Mouse (Mus musculus) left cerebral cortex, adult 18-20 months (tissue): Measurements from ENCODE around the gene Gm10645. TPM values are rescaled to one million over a fixed set of nuclear protein-coding genes. Genes with fewer than 3 reads are reported as not detected.

Experiments used
- DNase-seq, 2 experiments: peaks; one replicate each; pipeline ENCODE4 v3.0.0; 2021 to 2022; ENCODE audit warnings: low spot score in 2 of 2, mixed read lengths in 1 of 2
- total RNA-seq, 2 experiments: library from RNA; stranded (reverse); gene quantifications; 2 replicates each; pipeline ENCODE4 v1.2.3; 2021

The Gm10645 gene
- total RNA-seq, 2 experiments from 2014 or later = 1.8 to 2.0 TPM

DNA sequence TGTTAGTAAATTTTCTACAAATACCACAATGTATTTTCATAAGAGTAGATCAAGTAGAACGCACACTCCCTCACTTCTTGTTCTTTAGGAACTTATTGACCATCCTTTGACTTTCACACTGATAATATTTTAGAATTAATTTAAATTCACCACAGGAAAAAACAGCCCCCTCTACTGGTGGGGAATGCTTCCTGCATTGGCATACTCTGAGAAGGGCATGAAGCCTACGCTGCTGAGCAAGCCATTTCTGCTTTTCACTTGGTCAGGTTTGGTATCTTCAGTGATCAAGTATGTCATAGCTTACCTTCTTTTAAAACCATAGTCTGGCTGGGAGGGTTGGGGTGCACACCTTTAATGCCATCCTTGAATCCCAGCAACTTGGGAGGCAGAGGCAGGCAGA lies 3.7 kb upstream of the Gm10645 start:
- DNase-seq = no peak

GRCm38 (mm10) chr8:83169127-83169526 lies 3.2 kb upstream of the Gm10645 start:
- DNase-seq = no peak

- no peak for DNase-seq
Measured at GRCm38 (mm10) chr8:83167932-83168331, 2.0 kb upstream of the Gm10645 start.

DNA sequence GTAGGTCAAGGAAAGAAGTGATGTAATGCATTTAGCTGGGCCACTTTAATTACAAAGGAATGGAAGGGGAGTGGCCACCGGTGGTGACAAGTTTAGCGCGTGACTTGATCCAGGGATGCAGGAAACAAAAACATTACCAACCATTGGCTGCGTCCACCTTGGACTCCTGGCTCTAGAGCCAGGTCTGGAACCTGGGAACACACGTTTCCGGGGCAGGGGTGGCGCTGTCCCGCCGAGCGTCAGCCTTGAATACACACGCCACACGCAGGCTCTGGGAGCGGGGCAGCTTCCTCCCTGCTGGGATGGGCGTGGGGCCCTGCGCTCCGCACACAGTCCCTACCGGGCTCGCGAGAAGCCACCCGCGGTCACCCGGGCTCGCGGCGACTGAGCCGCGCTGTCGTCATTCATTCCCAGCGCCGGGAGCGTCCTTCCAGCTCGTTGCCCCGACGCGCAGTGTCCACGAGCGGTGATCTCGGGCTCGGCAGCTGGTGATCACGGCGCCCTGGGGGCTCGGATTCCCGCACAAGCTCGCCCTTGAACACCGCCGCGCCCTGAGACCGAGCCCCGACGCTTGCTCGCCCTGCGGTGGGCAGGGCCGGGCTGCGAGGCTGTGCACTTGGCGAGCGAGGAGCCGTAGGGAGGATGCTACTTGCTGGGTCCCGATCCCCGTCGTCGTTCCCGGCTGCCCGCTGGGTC lies 587 bp downstream of the Gm10645 start, which contains the start of gene Tbc1d9:
Tbc1d9 (plus strand) TSS at position 118 of the 696 bp plus-strand sequence.
- DNase-seq = peak; percentile 63 to 71

DNA sequence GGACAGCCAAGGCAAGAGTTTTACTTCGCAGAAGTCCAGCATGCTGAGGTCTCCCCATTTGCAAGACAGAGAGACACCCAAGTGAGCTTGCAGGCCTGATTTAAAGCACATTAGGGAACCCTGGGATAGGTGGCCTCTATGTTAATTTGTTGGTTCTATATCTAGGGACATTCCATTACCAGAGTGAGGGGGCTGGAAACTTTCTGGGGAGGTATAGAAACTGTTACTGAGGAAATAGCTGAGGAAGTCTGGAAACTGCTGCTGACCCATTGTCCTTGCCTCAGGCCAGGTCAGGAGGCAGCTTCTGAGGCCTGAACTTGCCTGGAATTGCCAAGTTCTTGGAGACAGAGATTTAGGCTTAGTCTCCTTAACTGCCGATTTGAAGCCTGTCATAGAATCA lies 5.4 kb downstream of the Gm10645 start:
- DNase-seq = no peak

- DNase-seq = no peak
Measured at GRCm38 (mm10) chr8:83159615-83160014, 6.4 kb downstream of the Gm10645 start.

- no peak for DNase-seq
Measured at GRCm38 (mm10) chr8:83158971-83159370, 7.0 kb downstream of the Gm10645 start.

- DNase-seq = no peak
Measured at GRCm38 (mm10) chr8:83155110-83155509, 10.9 kb downstream of the Gm10645 start.

GRCm38 (mm10) chr8:83152470-83152869 lies 13.5 kb downstream of the Gm10645 start:
- DNase-seq = no peak

DNA sequence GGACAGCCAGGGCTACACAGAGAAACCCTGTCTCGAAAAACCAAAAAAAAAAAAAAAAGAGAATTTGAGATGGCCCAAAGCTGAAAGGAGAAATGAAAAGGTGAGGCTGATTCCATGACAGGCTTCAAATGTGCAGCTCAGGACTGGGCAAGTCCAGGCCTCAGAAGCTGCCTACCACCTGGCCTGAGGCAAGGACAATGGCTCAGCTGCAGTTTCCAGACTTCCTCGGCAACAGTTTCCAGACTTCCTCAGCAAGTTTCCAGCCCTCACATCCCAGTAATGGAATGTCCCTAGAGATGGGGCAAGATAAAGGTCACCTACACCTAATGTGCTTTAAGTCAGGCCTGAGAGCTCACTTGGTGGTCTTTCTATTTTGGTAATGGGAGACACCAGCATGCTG lies 13.9 kb downstream of the Gm10645 start:
- no peak for DNase-seq

GRCm38 (mm10) chr8:83149124-83149523 lies 16.8 kb downstream of the Gm10645 start:
- no peak for DNase-seq

- DNase-seq = no peak
Measured at GRCm38 (mm10) chr8:83145421-83145820, 20.5 kb downstream of the Gm10645 start.

DNA sequence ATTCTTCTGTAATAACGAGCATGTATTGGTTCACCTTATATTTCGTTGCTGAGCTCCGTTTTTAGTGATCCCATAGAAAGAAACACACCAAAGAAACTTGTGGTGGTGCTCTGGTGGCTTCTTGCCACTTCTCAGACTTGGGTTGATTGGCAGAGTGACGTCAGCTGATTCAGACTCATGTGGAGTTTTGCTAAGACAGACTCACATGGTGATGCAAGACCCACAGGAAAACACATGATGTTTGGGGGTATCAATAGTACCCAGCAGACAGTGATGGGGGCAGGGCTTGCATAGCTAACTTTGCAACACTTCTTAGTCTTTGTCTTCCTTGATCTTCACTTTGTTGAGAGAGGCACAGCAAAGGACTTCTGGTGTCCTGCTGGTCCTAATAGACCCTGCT lies 21.4 kb downstream of the Gm10645 start:
- DNase-seq = no peak

GRCm38 (mm10) chr8:83141358-83141757 lies 24.6 kb downstream of the Gm10645 start:
- no peak for DNase-seq

DNA sequence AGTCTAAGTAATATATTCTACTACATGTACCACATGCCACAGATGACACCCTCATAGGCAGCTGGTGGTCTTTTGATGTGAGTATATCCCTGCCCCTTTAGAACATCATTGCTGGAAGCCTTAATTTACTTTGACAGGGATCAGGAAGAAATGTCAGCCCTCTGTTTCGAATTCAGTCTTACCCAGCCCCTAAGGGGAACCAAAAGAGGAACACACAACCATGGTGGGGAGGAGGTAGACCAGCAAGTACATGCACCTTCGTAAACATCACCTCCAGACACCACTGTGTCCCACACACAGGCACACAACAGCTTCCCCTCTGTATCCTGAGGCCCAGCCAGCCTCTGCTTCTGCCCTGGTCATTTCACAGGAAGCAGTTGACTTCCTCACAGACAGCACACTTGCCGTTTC lies 25.3 kb downstream of the Gm10645 start:
- no peak for DNase-seq

- DNase-seq = no peak
Measured at GRCm38 (mm10) chr8:83140068-83140467, 25.9 kb downstream of the Gm10645 start.

DNA sequence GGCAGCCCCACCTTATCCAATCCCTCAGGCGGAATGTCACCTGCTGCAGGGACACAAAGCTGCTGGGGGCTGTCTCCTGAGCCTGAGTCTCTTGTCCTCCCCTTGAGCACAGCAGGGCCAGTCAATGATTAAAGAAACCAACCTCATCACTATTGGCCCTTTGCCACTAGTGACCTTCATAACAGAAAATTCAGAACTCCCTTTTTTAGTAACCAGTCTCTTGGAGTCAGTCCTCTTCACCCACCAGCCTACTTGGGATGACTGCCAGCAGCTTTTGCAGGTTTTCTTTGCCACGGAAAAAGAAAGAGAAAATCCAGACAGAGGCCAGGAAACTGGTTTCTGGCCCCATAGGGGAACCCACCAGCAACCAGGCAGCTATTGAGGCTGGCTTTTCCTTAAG lies 30.9 kb downstream of the Gm10645 start:
- peak in 1 of 2 experiments; percentile 27 for DNase-seq

Other genes starting within 250 kb of the Gm10645 start
- gene Tbc1d9, start 818 bp downstream of the Gm10645 start, total RNA-seq = 10 to 100 TPM; 96.2 to 97.5 TPM
- under 1 TPM in 1 of 2 experiments, not detected in 1; 0.28 TPM for gene Ucp1, start 124.2 kb upstream of the Gm10645 start, total RNA-seq
- 10 to 100 TPM; 12.3 to 13.8 TPM for gene Elmod2, start 166.3 kb upstream of the Gm10645 start, total RNA-seq
- not detected for gene Mgat4d, start 182.3 kb upstream of the Gm10645 start, total RNA-seq
- 10 to 100 TPM in 1 of 2 experiments, 1 to 10 TPM in 1; 8.9 to 11.0 TPM for gene Clgn, start 223.7 kb upstream of the Gm10645 start, total RNA-seq